Mouse (Mus musculus) limb, embryonic 11.5 days (tissue): ENCODE results near the gene Myh7b. TPM values are rescaled to one million over a fixed set of nuclear protein-coding genes. Genes with fewer than 3 reads are reported as not detected.

ENCODE experiments used
- ATAC-seq: fragments of 200-750 bp; cut with Nextera tagmentation; 2 replicates; pipeline ENCODE4 v1.8.0; 2017; ENCODE audit warnings: low read depth; ENCODE audit not compliant: insufficient number of reproducible peaks, low FRiP score, low TSS enrichment
- DNase-seq: peaks from one replicate; pipeline ENCODE4 v3.0.0-alpha.2; 2015; ENCODE audit warnings: low spot score
- H3K27ac ChIP-seq: fragments of 300-500 bp; sonication (generic); replicated peaks from 2 replicates; pipeline ENCODE4 v1.5.1; 2014; ENCODE audit warnings: low read depth, mild to moderate bottlenecking, low read length
- H3K27me3 ChIP-seq: fragments of 300-500 bp; sonication (generic); 2 replicates; pipeline ENCODE4 v1.6.1; 2014; ENCODE audit warnings: mild to moderate bottlenecking, low read length, mixed read lengths; ENCODE audit not compliant: control insufficient read depth, insufficient read depth
- H3K36me3 ChIP-seq: fragments of 300-500 bp; sonication (generic); 2 replicates; pipeline ENCODE4 v1.6.1; 2014; ENCODE audit warnings: mild to moderate bottlenecking, low read length, moderate library complexity, mixed read lengths; ENCODE audit not compliant: control insufficient read depth, insufficient read depth
- H3K4me1 ChIP-seq: fragments of 300-500 bp; sonication (generic); 2 replicates; pipeline ENCODE4 v1.6.1; 2014; ENCODE audit warnings: low read length, mixed read lengths; ENCODE audit not compliant: control insufficient read depth, insufficient read depth
- H3K4me2 ChIP-seq: fragments of 300-500 bp; sonication (generic); 2 replicates; pipeline ENCODE4 v1.6.1; 2014; ENCODE audit warnings: low read depth, mild to moderate bottlenecking, moderate library complexity; ENCODE audit not compliant: severe bottlenecking
- H3K4me3 ChIP-seq: fragments of 300-500 bp; sonication (generic); 2 replicates; pipeline ENCODE4 v1.5.1; 2014; ENCODE audit warnings: low read depth, low read length
- H3K9ac ChIP-seq: fragments of 300-500 bp; sonication (generic); 2 replicates; pipeline ENCODE4 v1.6.1; 2014; ENCODE audit warnings: mild to moderate bottlenecking, low read length
- H3K9me3 ChIP-seq: fragments of 300-500 bp; sonication (generic); 2 replicates; pipeline ENCODE4 v1.6.1; 2016; ENCODE audit warnings: low read length; ENCODE audit not compliant: control insufficient read depth
- WGBS: fragments of 180-500 bp; shearing (Covaris S2); extraction: QIAGEN DNeasy Blood & Tissue Kit; methylation state at CpG from one replicate; pipeline ENCODE4 v1.1.7; 2014; 5-methylcytosine and 5-hydroxymethylcytosine counted together
- polyA plus RNA-seq: library from polyadenylated mRNA; unstranded; fragments of >200 nt; fragmentation: Nextera tagmentation; extraction: Ambion mirVana; gene quantifications from 2 replicates; pipeline ENCODE4 v1.2.1, GENCODE M21; 2014

Myh7b gene
- polyA plus RNA-seq, 1 experiment from 2014 or later = 0.67 TPM

DNA sequence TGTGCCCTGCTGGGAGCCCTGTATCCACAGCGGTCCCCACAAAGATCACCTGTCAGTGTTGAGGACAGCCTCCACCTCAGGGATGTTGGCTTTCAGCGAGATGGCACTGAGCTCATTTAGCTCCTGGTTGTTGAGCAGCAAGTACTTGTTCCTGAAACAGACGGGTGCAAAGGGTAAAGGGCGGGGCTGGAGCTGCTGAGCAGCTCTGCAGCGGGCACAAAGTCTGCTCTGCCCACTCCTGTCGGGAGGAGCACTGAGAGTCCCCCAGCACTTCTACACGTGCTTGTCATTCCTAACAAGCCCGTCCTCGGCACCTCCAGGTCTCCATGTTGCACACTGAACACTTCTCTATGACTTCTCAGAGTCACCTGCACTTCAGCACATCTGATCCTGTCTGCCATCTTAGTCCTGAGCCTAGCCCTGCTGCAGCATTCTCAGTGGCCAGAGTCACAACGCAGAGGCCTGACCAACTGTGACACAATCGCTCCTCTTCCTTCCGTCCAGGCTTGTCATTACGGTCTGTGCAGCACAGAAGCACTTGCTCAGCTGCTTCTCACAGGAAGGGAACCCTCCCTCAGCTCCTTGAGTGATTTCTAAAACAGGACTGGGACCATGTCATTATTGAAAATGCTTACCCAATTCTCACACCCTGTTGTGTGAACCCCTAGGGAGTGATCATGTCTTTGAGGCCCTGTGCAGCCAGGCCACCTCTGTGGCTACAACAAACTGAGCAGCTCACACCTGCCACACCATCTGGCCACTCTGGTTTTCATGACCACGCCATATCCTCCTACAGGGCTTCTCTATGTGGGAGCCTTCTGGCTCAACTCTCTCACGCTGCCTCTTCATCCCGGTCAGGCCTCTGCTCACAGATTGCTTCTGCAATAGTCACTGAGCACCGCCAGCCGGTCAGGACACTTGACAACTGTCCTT, 30.8 kb downstream of the Myh7b start:
- 89% methylated on average over 18 of the region's 18 CpGs for WGBS
- Histone ChIP-seq H3K36me3 (peaks cover 20% of the 10 kb centered on the region; the same call in 1 of the 2 replicates), H3K4me2 (no peak overlapping the region)

DNA sequence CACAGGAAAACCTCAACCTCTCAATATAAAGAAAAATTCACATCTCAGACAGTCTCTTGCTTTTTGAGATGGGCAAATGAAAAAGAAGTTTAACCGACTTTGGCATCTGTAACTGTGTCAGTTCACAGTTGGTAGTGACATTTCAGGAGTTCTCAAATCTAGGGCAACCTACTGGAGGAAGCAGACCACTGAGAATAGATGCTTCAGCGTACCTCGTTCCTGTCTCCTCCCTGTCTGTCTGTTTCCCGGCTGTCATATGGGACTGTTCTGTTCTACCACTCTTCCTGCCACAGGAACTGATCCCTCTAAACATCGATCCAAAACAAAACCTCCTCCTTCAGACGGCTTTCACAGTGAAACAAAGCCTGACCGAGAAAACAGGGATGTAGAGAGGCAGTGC, 34.7 kb downstream of the Myh7b start:
- H3K4me2 ChIP-seq = no peak overlapping the region
- WGBS = 92% methylated on average over 7 of the region's 7 CpGs
- H3K9ac ChIP-seq = no peak overlapping the region
- DNase-seq = no peak
- ATAC-seq = no peak
- no peak overlapping the region for H3K4me3 ChIP-seq
- no peak overlapping the region for H3K27ac ChIP-seq
- no peaks in the 10 kb centered on the region for H3K4me1 ChIP-seq
- H3K36me3 ChIP-seq = peaks cover 24% of the 10 kb centered on the region; the same call in 1 of the 2 replicates
- H3K9me3 ChIP-seq = no peaks in the 10 kb centered on the region
- H3K27me3 ChIP-seq = no peaks in the 10 kb centered on the region

More for the DNA sequence above, 30.8 kb downstream of the Myh7b start:
- Histone ChIP-seq H3K27me3 (no peaks in the 10 kb centered on the region), H3K4me1 (no peaks in the 10 kb centered on the region), H3K9me3 (no peaks in the 10 kb centered on the region), H3K4me3 (no peak overlapping the region), H3K9ac (no peak overlapping the region), H3K27ac (no peak overlapping the region)
- ATAC-seq (no peak), DNase-seq (no peak)

DNA sequence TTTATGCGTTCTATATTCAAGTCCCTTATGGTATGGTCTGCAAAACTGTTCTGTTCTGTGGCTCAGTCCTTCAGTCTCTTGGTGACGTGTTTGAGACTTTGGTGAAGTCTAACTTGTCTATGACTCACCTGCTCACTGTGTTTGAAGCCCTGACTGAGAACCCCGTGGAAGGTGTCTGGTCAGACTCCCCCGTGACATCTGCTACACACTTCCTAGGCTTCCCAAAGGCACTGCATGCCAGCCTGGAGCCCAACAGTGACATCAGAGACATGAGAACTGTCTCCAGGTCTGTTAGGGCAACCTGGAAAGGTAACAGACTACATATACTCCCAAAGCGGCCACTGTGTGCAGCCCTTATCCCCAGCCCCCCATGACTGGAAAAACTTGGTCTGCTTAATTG, 41.6 kb downstream of the Myh7b start:
- no peak overlapping the region for H3K4me2 ChIP-seq
- WGBS = 93% methylated on average over 5 of the region's 5 CpGs
- H3K9ac ChIP-seq = no peak overlapping the region
- no peaks in the 10 kb centered on the region for H3K27me3 ChIP-seq
- no peak overlapping the region for H3K27ac ChIP-seq
- H3K4me1 ChIP-seq = no peaks in the 10 kb centered on the region
- no peak overlapping the region for H3K4me3 ChIP-seq
- ATAC-seq (no peak), DNase-seq (no peak)
- peaks cover 32% of the 10 kb centered on the region; the same call in 1 of the 2 replicates for H3K36me3 ChIP-seq
- no peaks in the 10 kb centered on the region for H3K9me3 ChIP-seq

DNA sequence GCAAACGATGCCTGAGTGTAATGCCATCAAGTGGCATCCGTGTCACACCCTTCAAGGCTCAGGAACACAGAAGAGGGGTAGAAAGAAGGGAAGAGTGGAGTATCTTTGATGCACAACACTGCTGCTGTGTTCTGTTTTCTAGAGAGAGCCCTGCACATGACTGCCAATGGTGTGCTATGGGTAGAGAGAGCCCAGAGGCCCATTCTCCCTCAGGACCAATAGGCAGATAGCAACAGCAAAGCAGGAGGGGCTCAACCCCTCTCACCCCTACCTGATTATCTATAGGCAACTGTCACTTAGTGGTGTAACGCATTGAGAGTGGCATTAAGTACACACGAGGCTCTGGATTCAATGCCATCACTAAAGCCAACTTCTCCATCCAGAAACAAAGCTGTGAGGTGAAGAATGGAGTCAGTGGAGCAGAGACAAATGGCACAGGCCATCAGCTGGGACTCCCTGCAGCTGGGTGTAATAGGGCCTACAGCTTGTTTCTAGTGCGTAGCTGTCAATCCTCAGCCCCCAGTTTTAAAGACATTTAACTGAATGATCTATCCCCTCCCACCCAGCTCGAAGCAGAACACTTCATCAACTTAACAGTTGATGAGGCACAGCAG, 44.9 kb downstream of the Myh7b start:
- Histone ChIP-seq H3K4me3 (no peak overlapping the region), H3K9ac (no peak overlapping the region), H3K4me1 (no peaks in the 10 kb centered on the region), H3K36me3 (peaks cover 25% of the 10 kb centered on the region), H3K4me2 (no peak overlapping the region), H3K27ac (no peak overlapping the region), H3K27me3 (no peaks in the 10 kb centered on the region), H3K9me3 (no peaks in the 10 kb centered on the region)
- no peak for DNase-seq
- no peak for ATAC-seq
- WGBS = 85% methylated on average over 6 of the region's 6 CpGs

DNA sequence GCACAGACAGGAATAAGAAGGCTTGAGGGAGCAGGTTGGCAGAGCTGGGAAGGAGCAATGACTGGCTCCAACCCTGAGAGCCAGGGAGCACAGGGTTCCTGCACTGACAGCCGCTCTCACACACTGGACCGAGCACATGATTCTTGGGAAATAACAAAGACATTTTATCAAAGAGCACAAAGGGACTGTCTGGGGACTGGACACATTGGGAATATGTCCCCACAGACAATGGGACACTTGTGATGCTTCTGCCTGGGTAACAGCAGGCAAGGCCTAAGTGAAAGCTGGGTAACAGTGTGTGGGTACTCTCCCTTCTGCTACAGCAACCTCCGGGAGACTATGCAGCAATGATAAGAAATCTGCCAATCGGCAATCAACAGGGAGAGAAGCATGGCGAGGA, 51.4 kb downstream of the Myh7b start:
- Histone ChIP-seq H3K36me3 (peaks cover 13% of the 10 kb centered on the region), H3K9ac (no peak overlapping the region), H3K9me3 (no peaks in the 10 kb centered on the region), H3K4me2 (no peak overlapping the region), H3K27me3 (no peaks in the 10 kb centered on the region), H3K4me3 (no peak overlapping the region), H3K27ac (no peak overlapping the region), H3K4me1 (no peaks in the 10 kb centered on the region)
- DNase-seq (no peak), ATAC-seq (no peak)
- 98% methylated on average over 5 of the region's 5 CpGs for WGBS

DNA sequence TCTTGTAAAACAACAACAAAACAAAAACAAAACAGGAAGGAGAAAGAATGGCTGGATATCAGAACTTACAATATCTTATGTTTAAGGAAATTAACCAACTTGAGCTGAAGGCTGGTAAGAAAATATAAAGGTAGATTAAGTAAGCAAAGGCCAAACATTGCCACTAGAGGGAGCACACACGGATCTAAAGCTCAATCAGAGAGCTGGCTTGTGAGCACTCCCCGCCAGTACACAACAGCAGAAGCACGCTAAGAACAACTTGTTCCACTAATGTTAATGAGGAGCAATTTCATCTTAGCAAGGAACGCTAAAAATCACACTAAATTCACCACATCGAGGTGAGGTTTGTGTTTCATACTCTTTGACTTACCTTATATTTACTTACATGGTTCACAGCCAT, 52.1 kb downstream of the Myh7b start:
- Histone ChIP-seq H3K4me3 (no peak overlapping the region), H3K27me3 (no peaks in the 10 kb centered on the region), H3K9ac (no peak overlapping the region), H3K4me1 (no peaks in the 10 kb centered on the region), H3K9me3 (no peaks in the 10 kb centered on the region), H3K27ac (no peak overlapping the region), H3K4me2 (no peak overlapping the region), H3K36me3 (peaks cover 13% of the 10 kb centered on the region)
- 38% methylated on average over 5 of the region's 5 CpGs for WGBS
- DNase-seq (peak; percentile 62), ATAC-seq (no peak)

DNA sequence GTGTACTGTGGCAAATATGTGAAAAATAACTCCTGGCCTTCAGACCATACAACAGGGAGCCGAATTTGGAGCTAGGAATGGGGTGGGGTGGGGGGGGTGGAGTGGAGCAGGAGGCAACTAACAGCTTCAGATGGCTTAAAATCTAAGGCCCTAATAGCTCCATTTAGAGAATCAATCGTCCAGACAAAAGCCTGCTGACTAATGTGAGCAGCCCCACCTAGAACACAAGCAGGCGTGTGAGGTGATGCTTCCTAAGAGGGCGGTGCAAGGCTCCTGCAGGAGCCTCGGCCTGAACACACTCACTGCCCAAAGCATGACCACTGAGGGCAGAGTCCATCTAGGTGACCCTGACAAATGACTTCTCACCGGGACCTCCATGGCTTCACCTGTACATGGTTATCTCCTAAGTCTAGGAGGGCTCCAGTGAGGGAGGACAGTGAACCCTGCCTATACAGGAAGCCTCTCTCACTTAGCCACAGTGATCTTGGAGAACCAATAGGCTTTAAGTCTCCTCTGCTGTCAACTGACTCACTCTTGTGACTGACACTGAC, 53.0 kb downstream of the Myh7b start:
- no peak overlapping the region for H3K4me3 ChIP-seq
- no peak for DNase-seq
- H3K36me3 ChIP-seq = peaks cover 13% of the 10 kb centered on the region
- no peak overlapping the region for H3K9ac ChIP-seq
- WGBS = 86% methylated on average over 6 of the region's 6 CpGs
- ATAC-seq = no peak
- H3K4me1 ChIP-seq = no peaks in the 10 kb centered on the region
- H3K27me3 ChIP-seq = no peaks in the 10 kb centered on the region
- no peak overlapping the region for H3K4me2 ChIP-seq
- no peaks in the 10 kb centered on the region for H3K9me3 ChIP-seq
- H3K27ac ChIP-seq = no peak overlapping the region

DNA sequence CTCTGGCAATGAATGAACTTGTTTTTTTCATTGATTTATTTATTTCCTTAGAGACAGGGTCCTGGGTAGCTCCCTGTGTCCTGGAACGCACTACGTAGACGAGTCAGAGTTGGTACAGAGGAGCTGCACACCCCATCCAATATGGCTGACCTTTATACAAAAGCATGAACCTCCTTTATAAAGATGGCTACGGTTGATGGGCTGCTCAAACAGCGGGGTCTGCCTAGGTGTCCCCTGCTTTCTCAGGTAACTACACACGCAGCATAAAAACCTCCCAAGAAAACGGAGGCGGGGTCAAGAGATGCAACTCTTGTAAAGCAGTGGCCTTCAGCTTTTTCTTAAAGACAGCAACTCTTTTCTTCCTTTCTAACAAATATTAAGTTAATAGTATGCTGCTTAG, 56.9 kb downstream of the Myh7b start:
- Histone ChIP-seq H3K4me2 (no peak overlapping the region), H3K9me3 (no peaks in the 10 kb centered on the region), H3K4me3 (no peak overlapping the region), H3K36me3 (peaks cover 5% of the 10 kb centered on the region), H3K27ac (no peak overlapping the region), H3K27me3 (no peaks in the 10 kb centered on the region), H3K4me1 (no peaks in the 10 kb centered on the region), H3K9ac (no peak overlapping the region)
- DNase-seq (no peak), ATAC-seq (no peak)
- WGBS = 98% methylated on average over 8 of the region's 8 CpGs
